Mouse (Mus musculus) megakaryocyte, adult 5-6 weeks (primary cell): Measurements from ENCODE around the gene Lgals4. TPM values are rescaled to one million over a fixed set of nuclear protein-coding genes. Genes with fewer than 3 reads are reported as not detected.

Experiments
- ATAC-seq: 2 replicates; pipeline ENCODE4 v1.8.0; 2016; ENCODE audit warnings: mild to moderate bottlenecking, inconsistent platforms; ENCODE audit not compliant: poor library complexity, severe bottlenecking
- total RNA-seq, 2 experiments: library from RNA; stranded (forward) in 1 of 2; stranded (reverse) in 1 of 2; fragments of 153-499, 151-499 nt in 1 of 2; fragments of 221-1000, 200-1000 nt in 1 of 2; gene quantifications; 2 replicates each; pipeline versions ENCODE4 v1.2.3 to v1.2.4; 2015 to 2017

Lgals4 gene
- total RNA-seq (2015), result 3.1 and 13.4 TPM in 2 replicates
- 5.2 and 5.9 TPM in 2 replicates for total RNA-seq (2017)

GRCm38 (mm10) chr7:28833723-28834347, at the start of gene Lgals4:
Gene Lgals4, plus strand, starts transcription at chr7:28833854.
- ATAC-seq, result no peak

GRCm38 (mm10) chr7:28785161-28785560, 48.5 kb upstream of the Lgals4 start:
- no peak for ATAC-seq

GRCm38 (mm10) chr7:28787884-28788283, 45.8 kb upstream of the Lgals4 start:
- no peak for ATAC-seq

GRCm38 (mm10) chr7:28788307-28789195, 45.1 kb upstream of the Lgals4 start, which contains the start of gene Rinl:
Gene Rinl, plus strand, starts transcription at chr7:28788969.
- peak; percentile 77 for ATAC-seq

DNA sequence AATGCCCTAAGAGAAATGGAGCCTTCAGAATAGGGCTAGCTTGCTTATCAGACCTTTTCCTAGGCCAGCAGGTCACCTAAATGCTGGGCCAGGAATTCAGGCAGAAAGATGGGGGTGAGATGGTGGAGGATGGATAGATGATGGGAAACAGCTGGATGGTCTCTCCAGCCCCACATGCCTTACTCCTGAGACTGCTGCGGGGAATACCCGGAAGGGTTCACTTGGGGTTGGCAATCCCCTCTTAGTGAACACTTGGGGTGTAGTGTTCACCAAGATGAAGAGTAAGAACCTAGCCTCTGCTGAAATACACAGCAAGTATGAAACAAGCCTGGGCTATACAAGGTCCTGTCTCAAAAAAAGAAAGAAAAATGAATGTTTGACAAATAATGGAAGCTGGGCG, 44.4 kb upstream of the Lgals4 start:
- no peak for ATAC-seq

GRCm38 (mm10) chr7:28790066-28790806, 43.4 kb upstream of the Lgals4 start:
- no peak for ATAC-seq

DNA sequence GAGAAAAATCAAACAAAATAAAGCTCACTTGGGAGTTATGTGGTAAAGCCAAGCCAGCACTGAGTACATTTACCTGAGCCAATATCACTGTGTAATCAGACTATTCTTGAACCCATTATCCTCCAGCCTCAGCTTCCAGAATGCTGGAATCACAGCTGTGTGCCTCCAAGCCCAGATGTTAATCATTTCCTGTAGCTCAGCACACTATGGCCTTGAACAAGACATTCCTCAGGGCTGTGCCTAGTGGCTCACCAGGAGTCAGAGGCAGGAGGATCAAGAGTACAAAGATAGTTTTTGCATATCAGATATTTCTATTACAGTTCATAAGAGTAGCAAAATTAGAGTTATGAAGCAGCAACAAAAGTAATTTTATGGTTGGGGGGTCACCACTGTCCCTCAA, 41.9 kb upstream of the Lgals4 start:
- no peak for ATAC-seq

- peak; percentile 55 for ATAC-seq
Observed at GRCm38 (mm10) chr7:28792391-28793185, 41.1 kb upstream of the Lgals4 start.

GRCm38 (mm10) chr7:28793834-28794233, 39.8 kb upstream of the Lgals4 start:
- ATAC-seq, result no peak

GRCm38 (mm10) chr7:28794496-28794895, 39.2 kb upstream of the Lgals4 start:
- ATAC-seq, result no peak

- peak; percentile 61 for ATAC-seq
Observed at GRCm38 (mm10) chr7:28795832-28796231, 37.8 kb upstream of the Lgals4 start.

- peak; percentile 89 for ATAC-seq
Observed at GRCm38 (mm10) chr7:28796562-28796975, 37.1 kb upstream of the Lgals4 start.

DNA sequence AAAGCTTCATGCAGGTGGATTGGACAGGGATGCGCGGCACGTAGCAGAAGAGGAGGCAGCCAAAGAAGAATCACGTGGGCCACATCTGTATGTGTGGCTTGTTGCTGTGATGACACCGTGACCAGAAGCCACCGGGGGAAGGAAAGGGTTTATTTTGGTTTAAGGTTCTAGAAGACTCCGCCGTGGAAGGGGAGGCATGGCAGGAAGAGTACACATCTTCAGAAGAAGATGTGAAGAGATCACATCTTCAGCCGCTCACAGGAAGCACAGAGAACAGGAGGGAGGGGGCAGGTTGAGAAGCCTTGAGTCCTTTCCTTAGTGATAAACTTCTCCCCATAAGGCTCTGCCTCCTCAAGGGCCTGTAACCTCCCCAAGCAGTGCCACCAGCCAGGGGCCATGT, 33.7 kb upstream of the Lgals4 start:
- no peak for ATAC-seq

GRCm38 (mm10) chr7:28801451-28801850, 32.2 kb upstream of the Lgals4 start:
- no peak for ATAC-seq

DNA sequence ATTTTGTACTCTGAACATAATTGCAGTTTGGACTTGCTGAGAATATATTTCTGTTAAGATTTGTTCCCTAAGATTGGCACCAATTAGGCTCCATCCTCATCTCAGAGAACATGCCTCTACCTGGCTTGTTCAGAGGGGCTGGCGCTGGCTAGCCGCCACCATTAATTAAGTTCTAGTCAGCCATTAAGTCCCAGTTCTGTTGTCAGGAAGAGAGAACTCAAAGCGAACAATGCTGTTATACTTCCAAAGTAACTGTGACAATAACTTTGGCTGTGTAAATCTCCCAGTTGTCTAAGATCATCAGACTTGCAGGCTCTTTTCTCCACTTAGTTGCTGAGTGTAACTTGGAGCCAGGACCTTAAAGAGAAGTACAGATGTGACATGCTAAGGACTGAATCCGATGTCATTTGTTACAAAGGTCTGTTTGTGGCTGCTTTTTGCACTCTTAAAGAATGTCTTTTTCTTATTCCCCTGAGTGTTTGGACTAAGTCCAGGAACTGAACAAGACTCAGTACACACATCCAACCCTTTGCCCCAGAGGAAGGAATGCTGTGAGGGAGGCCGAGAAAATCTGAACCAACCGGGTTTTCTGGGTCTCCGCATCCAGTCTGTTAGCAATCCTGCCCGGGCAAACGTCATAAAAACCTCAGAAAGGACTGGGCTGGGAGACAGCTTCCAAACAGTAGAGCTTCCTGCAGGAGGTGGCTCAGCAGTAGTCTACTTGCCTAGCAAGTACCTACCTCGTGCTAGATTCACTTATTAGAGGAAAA, 31.6 kb upstream of the Lgals4 start:
- ATAC-seq, result no peak

DNA sequence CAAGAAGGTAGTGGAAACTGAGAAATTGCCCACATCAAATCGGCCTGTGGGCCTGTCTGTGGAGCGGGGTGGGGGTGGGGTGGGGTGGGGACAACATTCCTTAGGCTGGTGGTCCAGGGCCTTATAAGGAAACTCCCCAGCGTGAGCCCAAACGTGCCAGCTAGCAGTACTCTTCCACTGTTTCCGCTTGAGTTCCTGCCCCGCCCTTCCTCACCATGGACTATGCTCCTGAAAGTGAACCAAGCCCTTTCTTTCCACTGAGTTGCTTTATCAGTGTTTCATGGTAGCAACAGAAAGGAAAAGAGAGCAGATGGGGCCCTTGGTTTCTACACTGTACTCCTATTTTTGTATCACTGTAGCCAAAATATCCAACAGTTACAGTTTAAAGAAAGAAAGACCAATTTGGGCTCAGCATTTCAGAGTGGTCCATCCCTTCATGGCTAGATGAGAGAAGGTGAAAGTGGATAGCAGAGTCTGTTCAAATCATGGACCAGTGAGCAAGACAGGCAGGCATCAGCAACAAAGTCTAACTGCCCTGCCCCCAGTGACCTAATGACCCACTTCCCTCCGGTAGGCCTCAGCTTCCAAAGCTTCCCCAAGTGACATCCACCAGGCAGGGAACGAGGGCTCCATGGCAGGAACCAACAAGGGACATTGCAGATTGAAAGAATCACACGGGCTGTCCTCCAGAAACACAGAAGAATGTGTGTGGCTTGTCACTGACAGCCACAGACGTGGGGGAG, 30.6 kb upstream of the Lgals4 start:
- peak; percentile 39 for ATAC-seq

DNA sequence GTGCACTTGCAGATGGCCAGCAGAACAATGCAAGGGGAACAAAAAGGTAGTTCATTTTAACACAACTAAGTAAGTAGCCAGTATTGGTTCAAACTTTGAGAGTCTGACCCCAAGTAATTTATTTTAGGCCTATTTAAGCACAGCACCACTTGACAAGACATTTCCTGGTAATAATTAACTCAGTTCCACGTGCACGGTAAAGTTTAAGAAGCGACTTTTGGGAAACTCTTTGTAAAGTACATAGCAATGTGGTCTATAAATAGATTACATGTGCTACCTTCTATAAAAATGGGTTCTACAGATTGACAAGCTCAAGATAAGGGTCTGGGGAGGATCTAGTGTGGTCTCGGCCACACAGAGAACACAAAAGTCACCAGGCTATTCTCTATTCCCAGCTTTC, 29.9 kb upstream of the Lgals4 start:
- no peak for ATAC-seq

GRCm38 (mm10) chr7:28806869-28807268, 26.8 kb upstream of the Lgals4 start:
- no peak for ATAC-seq

DNA sequence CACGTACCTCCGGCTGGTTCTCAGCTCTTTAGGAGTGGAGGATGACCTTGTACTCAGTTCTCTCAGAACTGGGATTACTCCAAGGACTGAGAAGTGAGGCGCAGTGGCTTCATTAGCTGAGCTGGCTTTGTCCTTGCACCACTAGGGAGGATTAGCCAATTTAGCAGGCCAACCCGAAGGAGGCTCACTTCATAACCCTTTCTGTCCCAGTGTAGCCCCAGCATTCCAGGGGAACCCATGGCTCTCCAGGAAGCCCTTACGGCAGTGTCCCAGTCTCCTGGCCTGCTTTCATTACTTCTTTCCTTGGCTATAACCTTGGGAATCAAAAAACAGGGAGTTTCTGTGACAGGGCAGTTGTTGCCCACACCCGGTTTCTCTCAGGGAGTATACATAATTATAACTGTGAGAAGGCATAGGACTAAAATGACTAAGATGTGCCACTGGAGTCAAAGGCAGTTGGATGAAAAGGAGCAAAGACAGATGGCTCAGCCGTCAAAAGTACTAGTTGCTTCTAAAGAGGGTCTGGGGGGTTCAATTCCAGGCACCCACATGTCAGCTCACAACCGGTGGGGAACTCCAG, 25.9 kb upstream of the Lgals4 start:
- ATAC-seq, result no peak
